Mouse (Mus musculus) limb, embryonic 14.5 days (tissue): ENCODE data around the gene Rtn3. TPM values are rescaled to one million over a fixed set of nuclear protein-coding genes. Genes with fewer than 3 reads are reported as not detected.

Source experiments
- ATAC-seq: fragments of 200-750 bp; cut with Nextera tagmentation; 2 replicates; pipeline ENCODE4 v1.8.0; 2017; ENCODE audit warnings: low read depth, moderate number of reproducible peaks, moderate TSS enrichment; ENCODE audit not compliant: low FRiP score
- DNase-seq: peaks from one replicate; pipeline ENCODE4 v3.0.0-alpha.2; 2015; ENCODE audit warnings: low spot score
- H3K27ac ChIP-seq: fragments of 300-500 bp; sonication (generic); replicated peaks from 2 replicates; pipeline ENCODE4 v1.5.1; 2014; ENCODE audit warnings: low read depth, mild to moderate bottlenecking, low read length, moderate library complexity, mixed read lengths
- H3K27me3 ChIP-seq: fragments of 300-500 bp; sonication (generic); 2 replicates; pipeline ENCODE4 v1.6.1; 2014; ENCODE audit warnings: low read length, mixed read lengths; ENCODE audit not compliant: control insufficient read depth, insufficient read depth
- H3K36me3 ChIP-seq: fragments of 300-500 bp; sonication (generic); 2 replicates; pipeline ENCODE4 v1.6.1; 2014; ENCODE audit warnings: mild to moderate bottlenecking, low read length, moderate library complexity, mixed read lengths; ENCODE audit not compliant: control insufficient read depth, insufficient read depth
- H3K4me1 ChIP-seq: fragments of 300-500 bp; sonication (generic); 2 replicates; pipeline ENCODE4 v1.6.1; 2014; ENCODE audit warnings: antibody characterized with exemption, low read length, mixed read lengths; ENCODE audit not compliant: control insufficient read depth, insufficient read depth
- H3K4me2 ChIP-seq: fragments of 300-500 bp; sonication (generic); replicated peaks from 2 replicates; pipeline ENCODE4 v1.6.1; 2014; ENCODE audit warnings: low read depth, mild to moderate bottlenecking, low read length, moderate library complexity; ENCODE audit not compliant: severe bottlenecking
- H3K4me3 ChIP-seq: fragments of 300-500 bp; sonication (generic); replicated peaks from 2 replicates; pipeline ENCODE4 v1.5.1; 2014; ENCODE audit warnings: low read length
- H3K9ac ChIP-seq: fragments of 300-500 bp; sonication (generic); 2 replicates; pipeline ENCODE4 v1.6.1; 2014; ENCODE audit warnings: mild to moderate bottlenecking, low read depth, low read length, moderate library complexity; ENCODE audit not compliant: severe bottlenecking
- H3K9me3 ChIP-seq: fragments of 300-500 bp; sonication (generic); 2 replicates; pipeline ENCODE4 v1.6.1; 2016; ENCODE audit warnings: low read length; ENCODE audit not compliant: control insufficient read depth
- POLR2A ChIP-seq: fragments of 200-500 bp; IDR thresholded peaks from 2 replicates; pipeline ENCODE4 v1.8.0; 2012; ENCODE audit warnings: inconsistent platforms, mild to moderate bottlenecking, moderate library complexity, borderline replicate concordance; ENCODE audit not compliant: insufficient read depth, insufficient read length; ENCODE audit errors: extremely low read depth
- WGBS: fragments of 180-500 bp; shearing (Covaris S2); extraction: QIAGEN DNeasy Blood & Tissue Kit; methylation state at CpG from one replicate; pipeline ENCODE4 v1.1.7; 2014; 5-methylcytosine and 5-hydroxymethylcytosine counted together
- polyA plus RNA-seq, 2 experiments: library from polyadenylated mRNA; depleted of rRNA in 1 of 2; stranded (reverse) in 1 of 2; unstranded in 1 of 2; fragments of >200 nt; fragmentation: Nextera tagmentation in 1 of 2; extraction: Ambion mirVana in 1 of 2; gene quantifications; 2 replicates each; pipeline versions ENCODE4 v1.2.1 to v1.2.3; 2012 to 2014

Rtn3 gene
- polyA plus RNA-seq, 2 experiments, result 107 to 112 TPM

DNA sequence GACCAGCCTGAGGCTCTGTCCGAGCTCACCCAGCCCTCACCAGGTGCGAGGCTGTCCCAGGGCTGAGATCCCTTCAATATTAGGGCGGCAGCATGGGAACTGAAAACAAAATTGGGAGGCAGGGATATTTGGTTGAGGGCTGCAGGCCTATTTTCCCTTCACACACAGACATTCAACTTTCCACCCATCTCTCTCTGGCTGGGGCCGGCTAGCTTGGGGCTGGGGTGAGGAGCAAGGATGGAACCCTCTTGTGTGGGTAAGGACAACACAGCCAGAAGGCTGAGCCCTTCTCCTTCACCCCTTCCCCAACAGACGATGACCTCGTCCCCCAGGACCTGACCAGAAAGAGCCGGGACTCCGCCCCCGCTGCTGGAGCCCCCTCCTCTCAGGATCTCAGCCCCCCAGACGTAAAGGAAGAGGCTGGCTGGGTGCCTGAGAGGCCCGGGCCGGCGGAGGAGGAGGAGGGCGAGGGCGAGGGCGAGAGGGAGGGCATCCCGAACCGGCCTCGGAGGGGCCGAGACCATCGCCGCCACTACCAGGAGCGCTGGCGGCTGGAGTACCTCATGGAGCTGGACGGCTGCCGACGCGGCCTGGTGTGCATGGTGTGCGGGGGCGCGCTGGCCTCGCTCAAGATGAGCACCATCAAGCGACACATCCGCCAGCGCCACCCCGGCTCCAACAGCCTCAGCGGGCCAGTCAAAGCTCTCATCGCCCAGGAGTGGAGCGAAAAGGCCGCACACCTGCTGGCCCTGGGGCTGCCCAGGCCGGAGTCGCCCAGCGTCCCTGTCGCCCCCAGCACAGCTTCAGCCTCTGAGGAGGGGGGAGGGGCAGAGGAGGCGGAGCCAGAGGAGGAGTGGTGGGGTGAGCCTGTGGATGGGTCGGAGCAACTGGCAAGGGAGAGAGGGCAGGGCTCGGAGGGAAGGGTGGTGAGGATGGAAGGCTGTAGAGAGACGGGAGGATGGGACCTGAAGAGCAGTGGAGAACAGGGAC, 61.2 kb downstream of the Rtn3 start:
- Histone ChIP-seq H3K4me3 (peak overlapping the region; percentile 21), H3K36me3 (peaks cover 69% of the 10 kb centered on the region), H3K4me2 (peak overlapping the region; percentile 65), H3K27ac (peak overlapping the region; percentile 62; the same call in 1 of the 2 replicates), H3K4me1 (peaks cover 52% of the 10 kb centered on the region), H3K27me3 (no peaks in the 10 kb centered on the region), H3K9ac (peak overlapping the region; percentile 32), H3K9me3 (no peaks in the 10 kb centered on the region)
- no peak for TF ChIP-seq POLR2A
- DNase-seq, result peak; percentile 39
- ATAC-seq, result no peak
- WGBS, result 10% methylated on average over 25 of the region's 48 CpGs

DNA sequence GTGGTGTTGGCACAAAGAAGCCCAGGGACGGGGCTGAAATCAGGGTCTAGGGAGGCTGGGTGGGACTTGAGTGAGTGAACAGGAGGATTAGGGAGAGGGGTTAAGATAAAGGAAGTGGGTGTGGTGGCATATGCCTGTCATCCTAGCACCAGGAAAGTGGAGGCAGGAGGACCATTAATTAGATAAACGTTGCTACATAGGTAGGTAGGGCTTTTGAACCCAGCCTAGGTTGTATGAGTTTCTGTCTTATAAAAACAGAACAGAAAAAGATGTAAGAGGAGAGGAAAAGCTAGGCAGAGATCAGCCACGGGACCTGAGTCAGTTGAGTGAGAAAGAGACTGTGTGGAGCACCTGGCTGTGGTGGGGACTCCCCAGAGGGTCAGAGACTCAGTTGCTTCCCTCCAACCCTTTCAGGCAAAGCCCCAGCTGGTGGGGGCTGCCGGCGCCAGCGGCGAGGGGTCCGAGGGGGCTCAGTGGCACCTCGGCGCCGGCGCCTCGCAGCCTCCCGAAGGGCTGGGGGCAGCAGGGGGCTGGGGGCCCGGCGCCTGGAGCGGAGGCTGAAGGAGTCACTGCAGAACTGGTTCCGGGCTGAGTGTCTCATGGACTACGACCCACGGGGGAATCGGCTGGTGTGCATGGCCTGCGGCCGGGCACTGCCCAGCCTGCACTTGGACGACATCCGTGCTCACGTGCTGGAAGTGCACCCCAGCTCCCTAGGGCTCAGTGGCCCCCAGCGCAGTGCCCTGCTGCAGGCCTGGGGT, 62.1 kb downstream of the Rtn3 start:
- Histone ChIP-seq H3K4me1 (peaks cover 57% of the 10 kb centered on the region), H3K36me3 (peaks cover 60% of the 10 kb centered on the region), H3K9ac (0 out of 2 replicates have a peak overlapping the region, but pooled peaks have one; percentile 32), H3K27ac (no peak overlapping the region), H3K4me3 (peak overlapping the region; percentile 21; the same call in 1 of the 2 replicates), H3K9me3 (no peaks in the 10 kb centered on the region), H3K4me2 (peak overlapping the region; percentile 65), H3K27me3 (no peaks in the 10 kb centered on the region)
- no peak for ATAC-seq
- TF ChIP-seq POLR2A, result no peak
- 46% methylated on average over 17 of the region's 27 CpGs for WGBS
- no peak for DNase-seq

GRCm38 (mm10) chr19:7420108-7420507, 63.0 kb downstream of the Rtn3 start:
- Histone ChIP-seq H3K9me3 (no peaks in the 10 kb centered on the region), H3K4me1 (peaks cover 61% of the 10 kb centered on the region), H3K9ac (peak overlapping the region; percentile 98; the same call in 1 of the 2 replicates), H3K4me3 (peak overlapping the region; percentile 0; the same call in 1 of the 2 replicates), H3K27ac (no peak overlapping the region), H3K36me3 (peaks cover 51% of the 10 kb centered on the region), H3K27me3 (no peaks in the 10 kb centered on the region), H3K4me2 (peak overlapping the region; percentile 65)
- DNase-seq (no peak), ATAC-seq (no peak)
- WGBS, result 54% methylated on average over 12 of the region's 12 CpGs
- no peak for TF ChIP-seq POLR2A

GRCm38 (mm10) chr19:7419134-7419533, 63.9 kb downstream of the Rtn3 start:
- Histone ChIP-seq H3K36me3 (peaks cover 41% of the 10 kb centered on the region), H3K9me3 (no peaks in the 10 kb centered on the region), H3K27me3 (no peaks in the 10 kb centered on the region), H3K9ac (peak overlapping the region; percentile 98), H3K4me3 (peak overlapping the region; percentile 86), H3K4me2 (peak overlapping the region; percentile 65), H3K4me1 (peaks cover 61% of the 10 kb centered on the region), H3K27ac (no peak overlapping the region)
- TF ChIP-seq POLR2A, result no peak
- ATAC-seq (no peak), DNase-seq (no peak)
- 31% methylated on average over 6 of the region's 6 CpGs for WGBS
